7 mouse cellular contexts compared by ENCODE assay signal in genomic region chr2:118862340-118862675, GRCm38 (mm10). TPM values are rescaled to one million over a fixed set of nuclear protein-coding genes. Genes with fewer than 3 reads are reported as not detected.
DNase-seq lines count a peak whose midpoint lies in the region; ATAC-seq and TF ChIP-seq lines count a peak whose summit lies in the region.

No protein-coding gene starts in this region.

- no peaks in the 10 kb centered on the region for H3K9me3 ChIP-seq in lung, embryonic 16.5 days (ENCODE audit: control insufficient read depth, low read length)
- no peaks in the 10 kb centered on the region for H3K9me3 ChIP-seq in forebrain, embryonic 11.5 days (ENCODE audit: control insufficient read depth, low read length)
- no peaks in the 10 kb centered on the region for H3K9me3 ChIP-seq in limb, embryonic 12.5 days

- no peak for DNase-seq in lung, postnatal 10 days
- DNase-seq in forebrain, embryonic 11.5 days (ENCODE audit: low spot score), result no peak
- DNase-seq in right cerebral cortex, postnatal 4 days, result no peak
- no peak for DNase-seq in spleen, postnatal 10 days (ENCODE audit: low spot score in 2 of 2)

- H3K4me3 ChIP-seq in lung, embryonic 16.5 days (ENCODE audit: low read length), result peak overlapping the region; percentile 82
- H3K4me3 ChIP-seq in forebrain, embryonic 11.5 days (ENCODE audit: low read depth, low read length), result peak overlapping the region; percentile 57
- peak overlapping the region; percentile 69 for H3K4me3 ChIP-seq in limb, embryonic 12.5 days (replicated peaks)
- H3K4me3 ChIP-seq in small intestine, adult 2 months (ENCODE audit: low read depth, low read length), result peak overlapping the region; percentile 95

- no peaks in the 10 kb centered on the region for H3K27me3 ChIP-seq in lung, embryonic 16.5 days (ENCODE audit: control insufficient read depth, insufficient read depth, low read depth, low read length)
- no peaks in the 10 kb centered on the region for H3K27me3 ChIP-seq in forebrain, embryonic 11.5 days (ENCODE audit: control insufficient read depth, insufficient read depth, low read length)
- H3K27me3 ChIP-seq in limb, embryonic 12.5 days, result no peaks in the 10 kb centered on the region
- H3K27me3 ChIP-seq in small intestine, adult 2 months (ENCODE audit: control insufficient read depth, insufficient read depth, low read length), result no peaks in the 10 kb centered on the region

- no peak for ATAC-seq in lung, embryonic 16.5 days (ENCODE audit: low read depth)
- ATAC-seq in forebrain, embryonic 11.5 days (replicated peaks; ENCODE audit: low FRiP score), result peak; percentile 6; the same call in 1 of the 2 replicates
- ATAC-seq in limb, embryonic 12.5 days (ENCODE audit: insufficient number of reproducible peaks, insufficient read depth, low FRiP score, low TSS enrichment, low read depth), result no peak

- peaks cover 9% of the 10 kb centered on the region for H3K4me1 ChIP-seq in lung, embryonic 16.5 days (replicated peaks; ENCODE audit: control insufficient read depth, insufficient read depth, low read length)
- no peaks in the 10 kb centered on the region; the same call in 1 of the 2 replicates for H3K4me1 ChIP-seq in forebrain, embryonic 11.5 days (replicated peaks; ENCODE audit: control insufficient read depth, insufficient read depth, low read length)
- H3K4me1 ChIP-seq in limb, embryonic 12.5 days (replicated peaks), result peaks cover 6% of the 10 kb centered on the region; the same call in 1 of the 2 replicates
- H3K4me1 ChIP-seq in small intestine, adult 2 months (ENCODE audit: control insufficient read depth, insufficient read depth, insufficient read length, low read length), result peaks cover 5% of the 10 kb centered on the region; the same call in 1 of the 2 replicates

- peak overlapping the region; percentile 71 for H3K27ac ChIP-seq in lung, embryonic 16.5 days (ENCODE audit: low read length)
- no peak overlapping the region for H3K27ac ChIP-seq in forebrain, embryonic 11.5 days (ENCODE audit: low read depth, low read length)
- peak overlapping the region; percentile 76 for H3K27ac ChIP-seq in limb, embryonic 12.5 days
- H3K27ac ChIP-seq in small intestine, adult 2 months (ENCODE audit: insufficient read depth, low read depth, low read length), result no peak overlapping the region

- 42% methylated on average over 3 of the region's 3 CpGs for WGBS in lung, embryonic 16.5 days
- WGBS in forebrain, embryonic 11.5 days, result no CpG with 5 or more reads among the region's 3 CpGs
- 35% methylated on average over 2 of the region's 3 CpGs for WGBS in limb, embryonic 12.5 days
- WGBS in small intestine, adult 2 months, result 31% methylated on average over 3 of the region's 3 CpGs

- no peaks in the 10 kb centered on the region for H3K36me3 ChIP-seq in lung, embryonic 16.5 days (ENCODE audit: control insufficient read depth, insufficient read depth, low read length)
- no peaks in the 10 kb centered on the region for H3K36me3 ChIP-seq in forebrain, embryonic 11.5 days (ENCODE audit: control insufficient read depth, insufficient read depth, low read length)
- H3K36me3 ChIP-seq in limb, embryonic 12.5 days, result peaks cover 20% of the 10 kb centered on the region
- H3K36me3 ChIP-seq in small intestine, adult 2 months (ENCODE audit: control insufficient read depth, insufficient read depth, low read length), result no peaks in the 10 kb centered on the region; the same call in 1 of the 2 replicates

- H3K9ac ChIP-seq in lung, embryonic 16.5 days (ENCODE audit: low read length), result peak overlapping the region; percentile 87
- peak overlapping the region; percentile 73 for H3K9ac ChIP-seq in forebrain, embryonic 11.5 days (ENCODE audit: low read length)
- H3K9ac ChIP-seq in limb, embryonic 12.5 days (replicated peaks), result peak overlapping the region; percentile 77

- TF ChIP-seq CTCF in small intestine, adult 2 months (IDR thresholded peaks at IDR 0.05; ENCODE audit: extremely low read depth, insufficient read length, insufficient replicate concordance, low read depth, low read length), result no peak

- no peak for TF ChIP-seq POLR2A in small intestine, adult 2 months (IDR thresholded peaks at IDR 0.05; ENCODE audit: low read depth, low read length)

- peak overlapping the region; percentile 74 for H3K4me2 ChIP-seq in lung, embryonic 16.5 days (ENCODE audit: low read depth, low read length)
- H3K4me2 ChIP-seq in forebrain, embryonic 11.5 days (ENCODE audit: low read depth, low read length, severe bottlenecking), result peak overlapping the region; percentile 76
- H3K4me2 ChIP-seq in limb, embryonic 12.5 days, result peak overlapping the region; percentile 76

RNA-seq across cellular contexts. Expression of gene Ivd, which starts 0.6 kb away (rescaled TPM):
- polyA plus RNA-seq in lung, embryonic 16.5 days (2015; fragmentation: Nextera tagmentation; extraction: Ambion mirVana), result 77.9 and 94.5 TPM in 2 replicates
- 48.8 and 58.0 TPM in 2 replicates for polyA plus RNA-seq in forebrain, embryonic 11.5 days (2014; fragmentation: Nextera tagmentation; extraction: Ambion mirVana)
- 90.9 and 97.7 TPM in 2 replicates for polyA plus RNA-seq in limb, embryonic 12.5 days (2016; fragmentation: Nextera tagmentation; extraction: Ambion mirVana)
- polyA plus RNA-seq in small intestine, adult 2 months (2012; rRNA removed), result 17.6 and 25.7 TPM in 2 replicates

RNA-seq across cellular contexts. Expression of gene Bahd1, which starts 37.9 kb away (rescaled TPM):
- polyA plus RNA-seq in lung, embryonic 16.5 days (2015; fragmentation: Nextera tagmentation; extraction: Ambion mirVana), result 2.8 and 3.3 TPM in 2 replicates
- 1.3 TPM in 2 replicates for polyA plus RNA-seq in forebrain, embryonic 11.5 days (2014; fragmentation: Nextera tagmentation; extraction: Ambion mirVana)
- polyA plus RNA-seq in limb, embryonic 12.5 days (2016; fragmentation: Nextera tagmentation; extraction: Ambion mirVana), result 3.5 and 4.4 TPM in 2 replicates
- 11.8 and 24.6 TPM in 2 replicates for polyA plus RNA-seq in small intestine, adult 2 months (2012; rRNA removed)

RNA-seq across cellular contexts. Expression of gene Knstrn, which starts 48.5 kb away (rescaled TPM):
- polyA plus RNA-seq in lung, embryonic 16.5 days (2015; fragmentation: Nextera tagmentation; extraction: Ambion mirVana), result 126 and 137 TPM in 2 replicates
- polyA plus RNA-seq in forebrain, embryonic 11.5 days (2014; fragmentation: Nextera tagmentation; extraction: Ambion mirVana), result 196 and 202 TPM in 2 replicates
- 141 and 150 TPM in 2 replicates for polyA plus RNA-seq in limb, embryonic 12.5 days (2016; fragmentation: Nextera tagmentation; extraction: Ambion mirVana)
- 1.5 and 4.7 TPM in 2 replicates for polyA plus RNA-seq in small intestine, adult 2 months (2012; rRNA removed)

Comparison
In these comparisons a context has a peak if more than half of its experiments do, and no peak if none do; other contexts are left out.
1. H3K27ac ChIP-seq: peak in lung, embryonic 16.5 days (single experiment) and limb, embryonic 12.5 days (single experiment); none in forebrain, embryonic 11.5 days (single experiment) and small intestine, adult 2 months (single experiment).
2. RNA of gene Knstrn, which starts 48.5 kb away (polyA plus RNA-seq): 196 to 202 TPM in forebrain, embryonic 11.5 days, 141 to 150 TPM in limb, embryonic 12.5 days and 126 to 137 TPM in lung, embryonic 16.5 days; 1.5 to 4.7 TPM in small intestine, adult 2 months; every median in the first group is over 10 times any median in the second.
3. Peak in every context shown above with its lines, with median percentiles within 50 percentile points of each other: H3K4me2 ChIP-seq, H3K4me3 ChIP-seq and H3K9ac ChIP-seq.